In genomic region chr4:44108297-44108696, GRCm38 (mm10) we compare ENCODE assay signal across 25 mouse cellular contexts.
"Had no signal": no experiment of that assay in that cellular context is flagged by ENCODE, and none has a peak within 500 bp of the region (broad histone marks: within the 10 kb centered on the region; RNA-seq: fewer than 3 reads in every experiment).

No protein-coding gene starts in this region.

- DNase-seq: forebrain, postnatal 0 days; gastrocnemius, postnatal 14 days; gastrocnemius, postnatal 36 days; heart, adult 18-20 months; heart, postnatal 14 days; heart, postnatal 36 days; kidney, adult 11 months; kidney, adult 2 months; kidney, adult 9 months; kidney, postnatal 14 days; kidney, postnatal 36 days; layer of hippocampus, adult 9-11 months; layer of hippocampus, postnatal 36 days; left cerebral cortex, postnatal 4 days had no signal

- H3K27ac ChIP-seq: forebrain, embryonic 15.5 days; heart, embryonic 13.5 days; heart, embryonic 15.5 days; hindbrain, embryonic 13.5 days; hindbrain, embryonic 15.5 days; hindbrain, postnatal 0 days; kidney, embryonic 15.5 days; kidney, postnatal 0 days; limb, embryonic 13.5 days; limb, embryonic 15.5 days had no signal

- H3K9ac ChIP-seq: forebrain, embryonic 15.5 days; forebrain, postnatal 0 days; heart, embryonic 13.5 days; heart, embryonic 15.5 days; hindbrain, embryonic 13.5 days; hindbrain, embryonic 15.5 days; kidney, embryonic 15.5 days; limb, embryonic 13.5 days; limb, embryonic 15.5 days had no signal

- H3K36me3 ChIP-seq: forebrain, embryonic 15.5 days; heart, embryonic 13.5 days; heart, embryonic 15.5 days; hindbrain, embryonic 13.5 days; hindbrain, embryonic 15.5 days; kidney, embryonic 15.5 days; limb, embryonic 13.5 days; limb, embryonic 15.5 days had no signal

- H3K9me3 ChIP-seq: forebrain, embryonic 15.5 days; heart, embryonic 13.5 days; heart, embryonic 15.5 days; hindbrain, embryonic 13.5 days; hindbrain, embryonic 15.5 days; kidney, embryonic 15.5 days; limb, embryonic 13.5 days; limb, embryonic 15.5 days had no signal

- H3K4me3 ChIP-seq: forebrain, embryonic 15.5 days; heart, embryonic 13.5 days; heart, embryonic 15.5 days; hindbrain, embryonic 13.5 days; hindbrain, embryonic 15.5 days; kidney, embryonic 15.5 days; limb, embryonic 13.5 days; limb, embryonic 15.5 days had no signal

- H3K27me3 ChIP-seq: forebrain, embryonic 15.5 days; heart, embryonic 13.5 days; heart, embryonic 15.5 days; hindbrain, embryonic 13.5 days; hindbrain, embryonic 15.5 days; kidney, embryonic 15.5 days; limb, embryonic 13.5 days; limb, embryonic 15.5 days had no signal

- ATAC-seq: forebrain, embryonic 15.5 days; forebrain, postnatal 0 days; hindbrain, postnatal 0 days had no signal

- H3K4me2 ChIP-seq: forebrain, embryonic 15.5 days; heart, embryonic 11.5 days; heart, embryonic 13.5 days; heart, embryonic 15.5 days; hindbrain, embryonic 13.5 days; hindbrain, embryonic 15.5 days; kidney, embryonic 15.5 days; limb, embryonic 13.5 days; limb, embryonic 15.5 days had no signal
